Mouse (Mus musculus): ENCODE results near the gene C1ql4.
"Not testable (repeated sequence)": the region's sequence is repeated elsewhere in the genome, so short reads cannot be mapped to it uniquely, and the experiment has no call there.

C1ql4 gene

DNA sequence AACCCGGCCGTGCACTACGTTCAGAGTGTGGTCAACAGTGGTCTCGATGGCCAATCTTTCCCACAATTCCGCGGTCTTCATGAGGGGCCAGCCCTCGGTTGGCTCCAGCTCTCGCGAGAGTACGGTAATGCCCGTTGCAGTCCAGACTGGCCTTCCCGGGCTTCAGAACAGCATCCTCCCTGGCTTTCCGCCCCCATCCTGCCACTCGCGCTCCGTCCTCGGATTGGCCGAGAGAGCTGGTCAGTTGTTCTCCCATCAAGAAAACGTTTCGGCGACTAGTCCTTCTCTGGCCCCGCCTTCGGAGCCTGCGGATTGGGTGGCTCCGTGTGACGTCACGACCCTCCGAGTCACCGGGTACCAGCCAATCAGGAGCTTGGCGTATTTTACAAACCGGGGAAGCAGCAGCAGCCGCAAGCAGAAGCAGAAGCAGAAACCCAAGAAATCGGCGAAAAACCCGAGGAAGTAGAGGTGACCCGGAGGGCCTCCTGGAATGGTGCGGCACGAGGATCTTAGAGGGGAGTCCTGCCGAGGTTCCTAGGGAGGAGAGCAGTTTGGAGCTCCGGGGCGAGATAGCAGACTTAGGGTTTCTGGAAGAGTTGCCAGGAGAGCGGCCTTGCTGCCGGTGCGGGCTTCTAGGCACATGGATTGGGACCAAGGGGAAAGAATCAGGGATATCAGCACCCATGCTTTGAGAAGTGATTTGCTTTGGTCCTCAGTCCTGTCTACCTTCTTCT lies 12.8 kb downstream of the C1ql4 start:
- peak; percentile 92 to 97 for DNase-seq (ENCODE audit: low spot score in 2 of 2)

DNA sequence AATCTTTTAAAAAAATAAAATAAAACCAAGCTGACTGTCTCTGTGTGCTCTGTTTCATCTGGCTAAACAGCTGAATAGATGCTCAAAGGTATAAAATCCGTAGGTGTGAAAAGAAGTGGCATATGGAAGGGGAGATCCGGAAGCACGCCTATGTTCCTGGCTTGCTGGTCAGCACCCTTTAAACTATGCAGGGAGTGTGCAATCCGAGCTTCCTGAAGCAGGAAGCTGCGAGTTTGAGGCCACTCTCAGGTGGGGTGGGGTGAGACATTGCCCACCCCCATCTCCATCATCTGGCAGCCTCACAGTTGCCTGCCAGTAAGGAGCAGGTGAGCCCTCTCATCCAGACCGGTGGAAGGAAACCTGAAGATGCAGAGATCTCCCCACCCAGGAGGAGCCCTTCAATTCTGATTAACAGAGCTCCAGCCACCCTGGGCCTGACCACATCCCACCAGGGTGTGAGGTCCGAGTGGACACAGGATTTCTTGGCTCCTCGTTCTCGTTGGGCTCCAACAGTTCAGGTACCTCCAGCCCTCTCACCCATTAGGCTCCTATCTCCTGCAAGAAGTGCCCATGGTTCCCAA lies 13.5 kb downstream of the C1ql4 start, which contains the start of gene Troap:
Gene Troap (plus strand): TSS at position 557 of the 581 bp plus-strand sequence.
- no peak for DNase-seq (ENCODE audit: low spot score in 2 of 2)

DNA sequence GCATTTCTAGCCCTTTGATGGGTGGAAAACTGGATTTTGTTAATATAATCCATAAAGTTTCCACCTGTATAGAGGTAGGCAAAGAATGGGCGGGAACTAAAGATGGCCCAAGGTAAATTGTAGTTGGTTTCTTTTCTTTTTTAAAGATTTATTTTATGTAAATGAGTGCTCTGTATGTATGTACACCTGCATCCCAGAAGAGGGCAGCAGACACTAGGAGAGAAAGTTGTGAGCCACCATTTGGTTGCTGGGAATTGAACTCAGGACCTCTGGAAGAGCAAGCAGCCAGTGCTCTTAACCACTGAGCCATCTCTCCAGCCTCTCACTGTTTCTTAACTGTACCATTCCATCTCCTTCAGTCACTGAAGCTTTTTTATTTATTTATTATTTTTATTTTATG lies 15.6 kb downstream of the C1ql4 start:
- no peak for DNase-seq (ENCODE audit: low spot score in 2 of 2)

DNA sequence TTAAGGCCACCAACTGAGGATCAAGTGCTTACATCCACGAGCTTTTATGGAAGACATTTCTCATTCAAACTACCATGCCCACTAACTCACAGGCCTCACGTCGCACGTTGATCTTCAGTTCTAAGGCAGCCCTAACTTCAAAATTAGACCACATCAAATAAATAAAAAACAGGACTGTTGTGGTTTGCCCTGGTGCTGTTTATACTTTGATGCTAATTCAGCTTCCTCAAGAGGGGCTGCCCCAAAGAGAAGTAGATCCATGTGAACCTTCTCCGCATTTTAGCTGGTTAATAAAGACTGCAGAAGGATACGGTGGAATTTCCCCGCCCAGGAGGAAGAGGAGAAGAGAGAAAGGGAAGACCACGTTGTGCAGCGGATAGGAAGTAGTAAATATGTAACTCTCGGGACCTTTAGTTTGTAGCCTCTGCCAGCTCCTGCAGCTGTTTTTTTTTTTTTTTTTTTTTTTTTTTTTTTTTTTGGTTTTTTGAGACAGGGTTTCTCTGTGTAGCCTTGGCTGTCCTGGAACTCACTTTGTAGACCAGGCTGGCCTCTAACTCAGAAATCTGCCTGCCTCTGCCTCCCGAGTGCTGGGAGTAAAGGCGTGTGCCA lies 22.0 kb downstream of the C1ql4 start:
- no peak for DNase-seq (ENCODE audit: low spot score in 2 of 2)

DNA sequence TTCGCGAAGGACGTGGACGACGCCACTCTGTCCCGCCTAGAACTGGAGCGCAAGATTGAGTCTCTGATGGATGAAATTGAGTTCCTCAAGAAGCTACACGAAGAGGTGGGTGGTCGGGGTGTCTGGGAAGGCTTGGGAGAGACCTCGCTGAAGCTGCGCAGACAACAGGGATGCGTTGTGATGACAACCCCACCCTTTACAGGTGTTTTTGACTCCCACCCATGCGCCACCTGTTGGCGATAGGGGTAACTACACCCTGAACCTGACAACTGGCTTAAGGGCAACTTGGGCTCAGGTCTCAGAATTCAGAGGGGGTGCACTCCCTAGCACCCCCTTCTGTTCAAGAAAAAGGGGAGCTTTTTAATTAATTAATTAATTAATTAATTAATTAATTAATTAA lies 31.3 kb downstream of the C1ql4 start:
- DNase-seq (ENCODE audit: low spot score in 2 of 2): peak; percentile 35 to 45

DNA sequence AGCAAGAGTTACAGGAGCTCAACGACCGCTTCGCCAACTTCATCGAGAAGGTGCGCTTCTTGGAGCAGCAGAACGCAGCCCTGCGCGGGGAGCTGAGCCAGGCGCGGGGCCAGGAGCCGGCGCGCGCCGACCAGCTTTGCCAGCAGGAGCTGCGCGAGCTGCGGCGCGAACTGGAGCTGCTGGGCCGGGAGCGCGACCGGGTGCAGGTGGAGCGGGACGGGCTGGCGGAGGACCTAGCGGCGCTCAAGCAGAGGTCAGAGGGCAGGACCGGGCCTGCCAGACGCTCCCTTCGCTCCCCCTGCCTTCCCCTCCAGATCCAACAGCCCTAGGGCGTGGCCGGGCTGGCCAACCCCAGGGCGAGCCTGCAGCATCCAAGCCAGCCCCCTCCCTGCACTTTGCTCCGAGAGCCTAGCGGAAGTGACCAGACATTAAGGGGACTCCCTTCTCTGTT lies 32.1 kb downstream of the C1ql4 start:
- DNase-seq (ENCODE audit: low spot score in 2 of 2): no peak

DNA sequence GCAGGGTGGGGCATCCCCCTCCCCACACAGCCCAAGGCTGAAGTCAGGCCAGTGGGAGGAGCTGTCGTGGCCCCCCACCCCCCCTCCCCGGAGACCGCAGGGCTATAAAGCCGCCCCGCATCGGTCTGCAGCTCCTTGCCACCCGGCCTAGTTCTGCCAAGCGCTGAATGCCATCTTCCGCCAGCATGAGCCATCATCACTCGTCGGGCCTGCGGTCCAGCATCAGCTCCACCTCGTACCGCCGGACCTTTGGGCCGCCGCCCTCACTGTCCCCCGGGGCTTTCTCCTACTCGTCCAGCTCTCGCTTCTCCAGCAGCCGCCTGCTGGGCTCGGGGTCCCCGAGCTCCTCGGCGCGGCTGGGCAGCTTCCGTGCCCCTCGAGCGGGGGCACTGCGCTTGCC lies 32.6 kb downstream of the C1ql4 start, which contains the start of gene Prph:
Gene Prph (plus strand): TSS at position 135 of the 400 bp plus-strand sequence.
- DNase-seq (ENCODE audit: low spot score in 2 of 2): no peak

DNA sequence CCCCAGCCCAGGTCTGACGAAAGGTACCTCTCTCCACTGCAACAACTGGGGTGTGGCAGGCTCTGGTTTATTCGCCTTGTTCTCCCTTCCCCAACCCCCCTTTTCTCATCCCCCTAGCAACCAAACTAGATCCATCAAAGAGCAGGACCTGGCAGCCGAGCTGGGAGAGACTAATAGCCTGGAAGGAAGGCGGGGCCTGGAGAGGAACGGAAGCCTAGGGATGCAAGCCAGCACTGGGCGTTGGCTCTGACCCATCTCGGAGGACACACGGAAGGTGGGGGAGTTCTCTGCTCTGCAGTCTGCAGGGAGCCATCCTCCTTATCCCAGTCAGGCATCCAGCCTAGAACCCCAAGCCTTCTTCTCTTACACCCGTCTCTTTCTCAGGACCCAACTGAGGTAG lies 34.2 kb downstream of the C1ql4 start:
- DNase-seq (ENCODE audit: low spot score in 2 of 2): no peak

DNA sequence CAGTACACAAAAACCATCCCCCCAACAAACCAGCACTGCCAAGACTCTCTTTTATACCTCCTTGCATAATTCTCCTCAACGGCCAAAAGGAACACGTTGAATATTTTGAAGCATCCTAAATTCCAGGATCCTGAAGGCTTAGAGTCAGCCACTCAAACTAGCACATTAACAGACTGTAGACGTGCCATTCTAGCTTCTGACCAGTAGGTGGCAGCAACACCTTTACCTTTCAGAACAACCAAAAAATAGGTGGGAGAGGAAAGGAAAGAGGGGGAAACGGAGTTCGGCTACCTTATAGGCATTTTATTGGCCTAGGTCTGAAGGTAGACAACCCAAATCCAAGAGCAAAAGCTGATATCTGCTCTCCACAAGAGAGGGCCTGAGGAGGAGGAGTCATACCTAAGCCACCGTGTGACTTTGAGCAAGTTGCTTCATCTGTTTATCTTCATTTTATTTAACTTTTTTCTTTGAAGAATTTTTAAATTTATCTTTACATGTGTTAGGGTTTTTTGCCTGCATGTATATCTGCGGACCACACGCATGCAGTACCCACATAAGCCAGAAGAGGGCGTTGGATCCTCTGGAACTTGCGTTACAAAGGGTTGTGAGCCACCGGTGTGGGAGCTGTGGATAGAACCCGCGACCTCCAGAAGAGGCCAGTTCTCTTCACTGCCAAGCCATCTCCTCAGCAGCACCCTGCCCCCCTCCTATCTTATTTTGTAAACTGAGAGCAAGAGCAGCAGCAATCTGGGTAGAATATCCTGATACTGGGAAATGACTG lies 38.0 kb downstream of the C1ql4 start:
- DNase-seq (ENCODE audit: low spot score in 2 of 2): peak in 1 of 2 experiments; percentile 37

DNA sequence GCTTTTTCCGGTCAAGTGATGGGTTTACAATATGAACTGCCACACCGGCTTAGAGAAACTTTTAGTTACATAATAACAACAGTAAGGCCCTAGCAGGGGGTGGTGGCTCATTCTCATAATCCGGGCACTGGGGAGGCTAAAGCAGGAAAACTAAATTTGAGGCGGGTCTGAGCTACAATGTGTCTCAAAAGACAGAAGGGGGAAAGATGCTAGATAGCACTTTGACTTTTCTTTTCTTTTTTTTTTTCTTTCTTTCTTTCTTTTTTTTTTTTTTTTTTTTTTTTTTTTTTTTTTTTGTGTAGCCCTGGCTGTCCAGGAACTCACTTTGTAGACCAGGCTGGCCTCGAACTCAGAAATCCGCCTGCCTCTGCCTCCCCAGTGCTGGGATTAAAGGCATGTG lies 41.9 kb downstream of the C1ql4 start:
- not testable (repeated sequence) for DNase-seq (ENCODE audit: low spot score in 2 of 2)

DNA sequence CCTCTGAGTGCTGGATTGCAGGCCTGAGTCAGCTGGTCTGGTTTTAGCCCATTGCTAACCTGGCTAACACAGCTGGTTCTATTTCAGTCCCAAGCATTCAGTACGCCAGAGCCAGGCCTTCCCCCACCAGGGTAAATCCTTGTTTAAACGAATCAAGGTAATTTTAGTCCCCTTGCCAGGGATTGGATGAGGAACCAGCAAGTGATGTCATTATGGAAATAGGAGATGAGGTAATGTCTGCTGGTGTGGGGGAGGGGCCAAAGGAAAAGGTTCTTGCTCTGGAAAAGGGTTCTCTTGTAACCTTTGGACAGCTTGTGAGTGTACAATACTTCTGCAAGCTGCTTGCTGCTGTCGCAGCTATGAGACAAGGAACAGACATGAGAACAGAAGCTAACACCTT lies 42.8 kb downstream of the C1ql4 start:
- no peak for DNase-seq (ENCODE audit: low spot score in 2 of 2)

DNA sequence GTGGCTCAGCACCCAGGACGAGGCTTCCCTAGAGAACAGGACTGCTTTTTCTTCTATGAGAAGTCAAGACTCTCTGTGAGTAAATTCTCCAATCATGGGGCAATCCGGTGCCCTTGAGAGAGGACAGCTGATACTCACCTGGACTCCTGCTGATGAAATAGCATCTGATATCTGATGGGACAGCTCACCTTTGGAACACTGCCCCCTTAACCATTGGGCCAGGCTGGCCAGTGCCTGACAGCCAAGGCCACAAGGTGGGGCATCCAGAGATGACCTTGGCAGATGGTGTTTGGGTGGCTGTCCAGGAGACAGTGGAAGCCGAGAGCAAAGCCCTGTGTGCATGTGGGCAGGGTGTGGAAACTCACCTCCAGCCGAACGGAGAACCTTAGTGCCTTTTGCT lies 45.3 kb downstream of the C1ql4 start:
- no peak for DNase-seq (ENCODE audit: low spot score in 2 of 2)

DNA sequence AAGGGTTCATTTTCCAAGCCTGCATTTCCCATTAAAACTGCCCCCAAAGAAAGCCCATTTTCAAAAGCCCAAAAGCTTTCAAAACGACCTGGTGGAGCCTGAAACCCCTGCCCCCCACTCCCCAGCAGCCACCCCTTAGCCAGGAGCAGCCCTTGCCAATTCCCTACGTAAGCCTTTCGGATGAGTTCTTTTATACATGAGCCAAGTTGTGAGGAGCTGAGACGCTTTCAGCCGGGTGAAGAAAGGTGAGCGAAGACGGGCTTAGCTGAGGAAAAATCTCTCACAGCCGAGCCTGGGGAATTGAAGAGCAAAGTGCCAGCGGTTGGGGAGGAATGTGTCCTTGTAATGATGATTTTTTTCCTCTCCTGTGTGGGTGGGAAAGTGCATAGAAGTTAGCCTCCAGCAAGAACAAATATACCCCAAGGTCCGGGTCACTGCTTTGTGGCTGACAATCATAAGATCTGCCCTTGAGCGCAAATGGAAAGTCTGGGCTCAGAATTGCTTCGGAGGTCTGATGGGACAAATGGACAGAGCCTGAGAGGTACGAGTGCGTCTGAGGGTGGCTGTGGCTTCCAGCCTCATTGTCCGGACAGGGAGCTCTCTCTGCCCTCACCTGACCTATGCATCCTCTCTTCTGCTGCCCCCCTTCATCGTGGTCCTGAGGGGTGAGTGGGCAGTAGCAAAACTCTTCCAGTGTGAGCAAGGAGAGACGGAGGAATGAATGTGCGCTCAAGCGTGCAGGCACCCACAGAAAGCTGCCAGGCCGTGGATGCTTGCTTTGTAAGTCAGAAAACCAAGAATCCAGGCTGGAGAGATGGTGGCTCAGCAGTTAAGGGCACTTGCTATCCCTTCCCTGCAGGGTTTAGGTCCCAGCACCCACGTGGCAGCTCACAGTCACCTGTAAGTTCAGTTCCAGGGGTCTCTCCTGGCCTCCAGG lies 46.4 kb downstream of the C1ql4 start:
- no peak for DNase-seq (ENCODE audit: low spot score in 2 of 2)

DNA sequence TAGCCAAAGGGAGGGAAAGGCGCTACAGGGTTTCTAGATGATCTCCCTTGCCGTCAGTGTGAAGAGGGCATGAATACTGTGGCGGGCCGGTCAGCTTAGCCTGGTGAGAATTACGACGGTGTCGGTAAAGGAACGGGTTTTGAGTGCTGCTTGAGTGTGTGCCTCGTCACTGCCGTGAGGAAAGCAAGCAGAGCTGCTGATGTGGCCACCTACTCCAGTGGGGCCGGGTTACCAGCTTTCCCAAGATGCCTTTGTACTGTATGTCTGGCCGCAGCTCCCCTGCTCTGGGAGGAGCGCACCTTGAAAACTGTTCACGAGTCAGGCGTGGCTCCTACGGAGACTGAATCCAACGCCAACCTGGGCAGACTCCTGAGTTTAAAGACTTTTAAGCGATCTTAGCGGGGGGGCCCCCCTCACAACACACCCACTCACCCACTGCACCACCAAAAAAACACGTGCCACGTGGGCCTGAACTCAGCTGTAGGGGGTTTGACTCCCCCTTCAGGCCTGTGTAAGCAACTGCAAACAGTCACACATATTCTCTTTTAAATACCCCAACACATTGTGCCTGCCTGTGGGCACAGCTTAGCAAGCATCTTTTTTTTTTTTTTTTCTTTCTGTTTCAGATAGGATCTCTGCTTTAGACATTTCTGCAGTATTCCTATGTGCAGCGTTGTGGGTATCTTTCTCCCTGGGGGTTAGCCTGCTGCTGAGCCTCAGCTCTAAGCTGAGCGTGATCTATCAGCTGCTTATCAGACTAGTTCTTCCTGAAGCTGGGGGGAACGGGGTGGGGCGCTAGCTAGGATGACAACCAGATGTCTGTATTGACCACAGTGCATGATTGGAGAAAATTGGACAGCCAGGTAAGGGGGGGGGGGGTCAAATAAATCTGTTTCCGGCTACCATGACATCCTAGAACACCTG lies 47.4 kb downstream of the C1ql4 start:
- DNase-seq (ENCODE audit: low spot score in 2 of 2): no peak

DNA sequence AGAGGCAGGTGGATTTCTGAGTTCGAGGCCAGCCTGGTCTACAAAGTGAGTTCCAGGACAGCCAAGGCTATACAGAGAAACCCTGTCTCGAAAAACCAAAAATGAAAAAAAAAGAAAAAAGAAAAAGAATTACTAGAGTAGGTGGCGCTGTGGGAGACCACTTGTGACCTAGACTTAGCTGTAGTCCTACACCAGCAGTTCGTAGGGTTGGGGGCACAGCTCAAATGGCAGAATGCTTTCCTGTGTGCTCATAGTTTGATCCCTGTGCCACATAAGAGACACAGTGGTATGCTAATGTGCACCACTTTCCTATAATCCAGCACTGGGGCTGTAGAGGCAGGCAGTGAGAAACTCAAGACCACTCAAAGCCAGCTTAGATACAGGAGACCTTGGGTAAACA lies 48.3 kb downstream of the C1ql4 start:
- no peak for DNase-seq (ENCODE audit: low spot score in 2 of 2)

DNA sequence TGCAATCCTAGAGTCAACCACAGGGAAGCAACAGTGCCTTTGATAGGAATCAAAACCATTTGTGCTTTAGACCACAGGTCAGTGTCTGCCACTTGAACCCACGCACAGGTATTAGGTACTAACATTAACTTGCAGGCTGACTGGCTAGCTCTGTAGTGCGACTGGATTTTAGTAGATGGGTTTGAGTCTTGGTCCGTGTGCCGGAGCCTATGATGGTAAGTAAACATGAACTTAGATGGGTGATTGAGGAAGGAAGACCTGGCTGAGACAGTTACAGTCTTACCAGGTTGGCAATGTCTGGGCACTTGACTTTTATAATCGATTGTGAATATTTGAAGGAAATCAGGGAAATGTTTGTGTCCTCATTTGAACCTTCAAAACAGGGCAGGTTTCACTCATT lies 48.8 kb downstream of the C1ql4 start:
- DNase-seq (ENCODE audit: low spot score in 2 of 2): no peak

DNA sequence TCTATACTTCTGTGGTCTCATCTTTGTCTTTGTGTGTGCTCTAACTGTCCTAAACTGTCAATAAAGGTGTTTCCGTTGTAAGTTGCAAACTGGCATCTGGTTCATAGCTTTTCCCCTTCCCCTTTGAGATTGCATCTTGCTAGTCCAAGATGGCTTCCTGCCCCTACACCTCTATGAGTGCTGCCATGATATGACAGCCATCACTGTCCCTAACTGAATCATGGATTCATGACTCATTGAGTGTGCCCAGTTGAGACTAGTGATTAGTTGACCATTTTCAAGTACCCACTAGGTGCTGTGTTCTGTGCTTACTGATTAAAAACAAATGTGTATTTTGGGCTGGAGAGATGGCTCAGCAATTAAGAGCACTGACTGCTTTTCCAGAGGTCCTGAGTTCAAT lies 49.6 kb downstream of the C1ql4 start:
- DNase-seq (ENCODE audit: low spot score in 2 of 2): no peak

DNA sequence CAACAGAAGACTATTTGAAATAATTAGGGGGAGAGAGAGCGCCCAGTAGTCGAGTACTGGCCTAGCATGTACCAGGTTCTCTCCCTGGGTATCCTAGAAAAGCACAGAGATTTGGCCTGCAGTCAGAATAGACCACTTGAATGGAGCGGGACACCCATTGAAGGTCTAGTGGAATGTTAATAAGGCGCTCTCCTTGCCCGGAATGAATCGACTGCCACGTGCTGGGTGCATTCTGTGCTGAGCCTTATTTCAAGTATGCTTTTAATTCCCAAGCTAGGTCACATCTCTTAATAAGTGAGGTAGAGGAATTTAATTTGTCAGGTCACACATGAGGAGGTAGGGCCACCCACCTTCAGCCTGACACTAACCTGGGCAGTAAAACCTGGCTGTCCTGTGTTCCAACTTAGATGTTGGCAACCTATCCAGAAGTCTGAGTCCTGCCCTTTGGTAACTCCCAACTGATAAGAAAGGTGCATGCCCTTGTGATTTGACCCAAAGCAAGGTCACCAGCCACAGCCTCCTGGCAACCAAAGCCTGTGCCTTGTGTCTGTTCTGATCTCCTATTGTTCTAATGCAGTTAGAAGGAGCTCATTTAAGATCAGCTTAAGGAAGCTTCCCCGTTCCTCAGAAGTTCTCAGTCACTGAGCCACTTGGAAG lies 51.2 kb downstream of the C1ql4 start:
- no peak for DNase-seq (ENCODE audit: low spot score in 2 of 2)

DNA sequence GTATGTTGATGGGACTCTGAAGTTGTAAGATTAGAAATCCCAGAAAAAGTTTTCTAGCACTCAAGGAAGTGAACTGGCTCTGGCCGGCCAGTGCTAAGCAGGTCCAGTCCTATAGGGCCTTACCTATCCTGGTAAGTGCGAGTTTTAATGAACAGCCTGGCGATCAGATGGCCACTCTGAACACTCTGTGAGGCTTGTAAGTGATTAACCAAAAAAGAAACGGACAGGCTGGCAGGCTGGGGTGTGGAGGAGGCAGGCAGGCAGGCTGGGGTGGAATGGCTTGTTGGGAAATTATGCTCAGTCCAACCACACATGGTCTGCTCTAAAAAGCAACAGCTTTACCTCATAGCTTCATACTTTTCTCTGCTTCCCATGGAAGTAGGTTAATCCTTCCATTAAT lies 52.2 kb downstream of the C1ql4 start:
- DNase-seq (ENCODE audit: low spot score in 2 of 2): no peak

Data from spleen, postnatal 14 days (tissue).